Mouse (Mus musculus) right cerebral cortex, adult 18-20 months (tissue): ENCODE results near the gene Ceacam15.
"Not testable (repeated sequence)": the region's sequence is repeated elsewhere in the genome, so short reads cannot be mapped to it uniquely, and the experiment has no call there.

Experiments used
- DNase-seq: peaks from one replicate; pipeline ENCODE4 v3.0.0; 2022; ENCODE audit warnings: mixed read lengths

Ceacam15 gene

DNA sequence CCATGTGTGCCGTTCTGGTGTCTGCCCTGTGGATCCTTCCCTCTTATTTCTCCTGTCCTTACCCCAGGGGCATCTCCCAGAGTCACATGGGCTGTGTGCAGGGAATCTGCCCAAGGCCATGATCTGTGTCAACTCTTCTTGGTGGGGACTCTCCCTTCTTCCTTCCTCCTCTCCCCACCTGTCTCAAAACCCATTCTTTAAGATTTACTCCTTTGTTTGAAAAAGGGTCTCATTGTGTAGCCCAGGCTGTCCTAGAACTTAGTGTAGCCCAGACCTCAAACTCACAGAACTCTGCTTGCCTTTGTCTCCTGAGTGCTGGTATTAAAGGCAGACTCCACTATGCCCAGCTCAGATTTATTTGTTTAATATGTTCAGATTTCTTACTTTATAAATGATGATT is at the start of gene Ceacam15:
Gene Ceacam15 (minus strand): TSS at position 101 of the 400 bp plus-strand sequence.
- DNase-seq, result no peak

- DNase-seq, result not testable (repeated sequence)
Observed at GRCm38 (mm10) chr7:16722490-16722889, 47.0 kb upstream of the Ceacam15 start.

DNA sequence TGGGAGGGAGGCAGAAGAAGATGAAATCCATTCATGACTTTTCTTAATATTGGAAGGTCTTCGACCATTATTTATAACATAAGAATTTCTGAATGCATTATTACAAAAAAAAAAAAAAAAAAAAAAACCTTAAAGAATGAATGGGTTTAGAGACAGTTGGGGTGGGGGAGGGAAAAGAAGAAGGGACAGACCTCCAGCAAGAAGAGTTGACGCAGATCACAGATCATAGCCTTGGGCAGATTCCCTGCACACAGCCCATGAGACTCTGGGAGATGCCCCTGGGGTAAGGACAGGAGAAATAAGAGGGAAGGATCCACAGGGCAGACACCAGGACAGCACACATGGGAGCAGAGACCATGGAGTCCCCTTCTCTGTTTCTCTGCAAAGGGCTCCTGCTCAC is 46.1 kb upstream of the Ceacam15 start, which contains the start of gene Ceacam9:
Gene Ceacam9 (plus strand): TSS at position 301 of the 400 bp plus-strand sequence.
- DNase-seq, result no peak

- DNase-seq, result peak; percentile 23
Observed at GRCm38 (mm10) chr7:16716456-16717152, 41.1 kb upstream of the Ceacam15 start.

DNA sequence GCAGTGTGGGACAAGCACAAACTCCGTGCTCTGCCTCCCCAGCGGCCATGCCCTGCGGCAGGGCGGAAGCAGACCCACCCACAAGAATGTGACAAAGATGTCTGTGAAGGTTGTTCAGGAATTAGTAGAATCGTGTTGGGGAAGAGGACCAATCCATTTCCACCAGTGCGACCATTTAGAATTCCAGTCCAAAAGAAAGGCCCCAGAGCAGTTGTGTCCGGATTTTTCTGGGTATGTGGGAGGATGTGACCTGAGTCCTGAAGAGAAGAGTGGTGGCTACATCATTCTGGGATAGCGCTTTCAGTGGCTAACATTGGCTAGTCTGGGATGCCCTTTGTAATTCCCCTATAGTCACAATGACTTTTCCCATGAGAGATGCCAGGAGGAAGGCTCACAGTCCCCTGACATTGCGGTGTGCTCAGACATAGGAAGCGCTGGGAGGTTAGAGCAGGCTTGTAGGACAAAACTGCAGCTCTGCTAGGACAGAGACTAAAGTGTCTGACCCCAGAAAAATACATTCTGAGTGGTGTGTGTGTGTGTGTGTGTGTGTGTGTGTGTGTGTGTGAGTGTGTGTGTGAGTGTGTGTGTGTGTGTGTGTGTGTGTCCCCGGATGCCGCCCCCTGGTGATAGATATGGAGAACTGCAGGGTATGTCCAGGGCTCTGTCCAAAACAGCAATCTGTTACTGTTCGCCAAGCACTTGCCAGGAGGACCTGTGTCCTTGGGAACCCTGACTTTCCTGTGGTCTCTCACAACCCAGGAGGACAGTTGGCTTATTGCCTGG is 37.3 kb upstream of the Ceacam15 start:
- DNase-seq, result no peak

DNA sequence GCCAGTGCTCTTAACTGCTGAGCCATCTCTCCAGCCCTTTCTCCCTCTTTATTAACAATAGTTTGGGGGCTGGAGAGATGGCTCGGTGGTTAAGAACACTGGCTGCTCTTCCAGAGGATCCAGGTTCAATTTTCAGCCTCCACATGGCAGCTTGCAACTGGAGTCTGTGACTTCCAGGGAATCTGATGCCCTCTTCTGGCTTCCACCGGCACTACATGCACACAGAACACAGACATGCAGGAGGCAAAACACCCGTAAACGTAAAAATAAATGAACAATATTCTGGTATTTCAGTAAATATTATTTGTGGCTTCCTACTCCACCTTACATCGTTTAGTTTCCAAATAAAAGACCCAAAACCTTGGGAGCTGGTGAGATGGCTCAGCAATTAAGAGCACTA is 35.1 kb upstream of the Ceacam15 start:
- no peak for DNase-seq

GRCm38 (mm10) chr7:16708244-16708643 is 32.7 kb upstream of the Ceacam15 start:
- no peak for DNase-seq

GRCm38 (mm10) chr7:16706385-16706784 is 30.9 kb upstream of the Ceacam15 start:
- DNase-seq, result peak; percentile 77

- no peak for DNase-seq
Observed at GRCm38 (mm10) chr7:16700583-16700982, 25.1 kb upstream of the Ceacam15 start.

DNA sequence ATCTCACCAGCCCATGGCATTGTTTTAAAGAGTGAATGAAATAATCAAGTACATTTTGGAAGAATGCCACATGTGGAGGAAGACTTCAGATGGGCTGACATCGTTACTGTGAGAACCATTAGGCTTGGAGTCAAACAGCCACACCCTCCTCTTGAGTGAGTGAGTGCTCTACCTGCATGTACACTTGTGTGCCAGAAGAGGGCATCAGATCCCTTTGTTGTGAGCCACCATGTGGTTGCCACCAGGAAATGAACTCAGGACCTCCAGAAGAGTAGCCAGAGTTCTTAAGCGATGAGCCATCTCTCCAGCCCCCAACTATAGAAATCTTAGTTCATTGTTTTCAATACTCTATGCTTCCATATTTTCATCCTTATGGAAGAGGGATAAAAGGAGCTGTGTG is 23.5 kb upstream of the Ceacam15 start:
- DNase-seq, result no peak

GRCm38 (mm10) chr7:16695025-16695424 is 19.5 kb upstream of the Ceacam15 start:
- DNase-seq, result no peak

- no peak for DNase-seq
Observed at GRCm38 (mm10) chr7:16689196-16689595, 13.7 kb upstream of the Ceacam15 start.

DNA sequence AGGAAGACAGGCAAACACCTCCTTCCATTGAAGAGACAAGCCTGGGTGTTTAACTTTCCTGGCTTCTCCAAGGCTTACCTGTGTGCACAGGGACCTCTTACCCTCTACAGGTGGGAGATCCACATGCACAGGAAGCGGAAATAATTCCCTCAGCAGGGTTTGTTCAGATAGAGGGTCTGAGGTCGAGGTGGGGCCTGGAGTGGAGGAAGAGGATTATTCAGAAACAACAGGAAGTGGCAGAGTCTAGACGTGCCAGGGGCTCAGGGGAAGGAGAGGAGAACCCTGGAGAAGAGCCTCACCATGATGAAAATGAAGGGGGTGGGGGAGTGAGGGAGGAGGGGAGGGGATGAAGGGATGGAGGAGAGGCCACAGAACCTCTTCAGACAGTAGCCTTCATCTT is 4.7 kb upstream of the Ceacam15 start:
- not testable (repeated sequence) for DNase-seq

- not testable (repeated sequence) for DNase-seq
Observed at GRCm38 (mm10) chr7:16674699-16675098, 806 bp downstream of the Ceacam15 start.

DNA sequence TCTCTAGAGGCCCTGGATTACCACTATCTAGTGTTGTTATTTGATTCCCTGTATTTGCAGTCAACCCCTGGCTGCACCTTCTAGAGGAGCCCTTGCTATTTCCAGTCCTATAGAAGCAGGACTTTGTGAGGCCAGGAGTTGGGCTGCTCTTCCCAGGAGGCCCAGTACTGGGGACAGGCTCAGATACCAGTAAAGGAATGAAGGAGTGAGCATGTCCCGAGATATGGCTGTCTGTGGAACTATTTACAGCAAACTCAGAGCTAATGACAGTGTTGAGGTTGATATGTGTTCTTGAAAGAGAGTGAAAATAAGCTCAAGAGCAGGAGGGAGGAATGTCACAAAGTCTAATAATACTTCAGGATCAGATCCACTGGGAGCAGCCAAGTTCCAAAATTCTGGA is 1.7 kb downstream of the Ceacam15 start:
- no peak for DNase-seq

- DNase-seq, result not testable (repeated sequence)
Observed at GRCm38 (mm10) chr7:16668331-16668930, 7.1 kb downstream of the Ceacam15 start.

GRCm38 (mm10) chr7:16644260-16644659 is 31.2 kb downstream of the Ceacam15 start:
- DNase-seq, result no peak

DNA sequence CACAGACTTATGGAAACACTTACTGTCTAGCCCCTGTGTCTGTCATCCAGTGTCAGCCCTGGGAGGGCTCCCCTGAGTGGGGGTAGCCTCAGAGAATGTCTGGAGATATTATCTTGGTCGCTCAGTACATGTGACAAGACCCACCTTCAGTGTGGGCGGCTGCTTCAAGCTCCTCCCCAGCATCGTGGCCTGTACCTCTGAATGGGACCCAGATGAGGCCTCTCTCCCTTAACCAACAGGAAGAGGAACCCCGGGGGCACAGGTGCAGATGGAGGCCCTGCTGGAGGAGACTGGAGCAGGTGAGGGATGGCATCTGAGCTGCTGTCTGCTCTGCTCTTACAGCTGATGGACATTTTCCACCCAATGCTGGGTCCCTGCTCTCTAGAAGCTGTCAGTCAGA is 32.4 kb downstream of the Ceacam15 start:
- not testable (repeated sequence) for DNase-seq

DNA sequence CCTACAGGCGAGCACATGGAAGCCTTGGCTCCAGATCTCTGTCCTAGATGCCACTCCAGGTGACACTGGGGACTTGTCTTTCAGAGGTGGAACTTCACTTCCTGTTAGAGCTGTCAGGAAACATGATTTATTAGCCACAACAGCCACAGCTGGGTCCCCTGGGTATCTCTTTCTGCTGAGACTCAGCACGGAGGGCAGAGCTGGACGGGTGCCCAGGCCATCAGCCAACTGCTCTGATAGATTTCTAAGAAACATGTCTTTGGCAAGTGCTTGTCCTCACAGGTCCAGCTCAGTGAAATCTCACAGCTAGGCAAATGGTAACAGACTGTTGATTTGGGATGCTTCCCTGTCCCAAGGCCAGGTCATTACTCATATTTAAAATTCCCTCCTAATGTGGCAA is 36.5 kb downstream of the Ceacam15 start:
- DNase-seq, result no peak

DNA sequence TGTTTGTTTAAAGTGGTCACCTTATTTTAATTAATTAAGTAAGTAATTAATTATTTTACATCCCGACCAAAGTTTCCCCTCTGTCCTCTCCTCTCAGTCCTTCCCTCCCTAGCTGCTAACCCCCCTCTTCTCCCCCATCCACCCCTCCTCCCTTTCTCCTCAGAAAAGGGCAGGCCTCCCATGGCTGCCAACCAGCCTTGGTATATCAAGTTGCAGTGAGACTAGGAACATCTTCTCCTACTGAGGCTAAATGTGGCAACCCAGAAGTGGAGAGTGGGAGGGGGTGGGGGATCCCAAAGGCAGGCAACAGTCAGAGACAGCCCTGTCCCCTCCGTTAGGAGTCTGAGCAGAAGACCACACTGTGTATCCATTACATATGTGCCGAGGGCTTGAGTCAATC is 40.4 kb downstream of the Ceacam15 start:
- DNase-seq, result no peak

DNA sequence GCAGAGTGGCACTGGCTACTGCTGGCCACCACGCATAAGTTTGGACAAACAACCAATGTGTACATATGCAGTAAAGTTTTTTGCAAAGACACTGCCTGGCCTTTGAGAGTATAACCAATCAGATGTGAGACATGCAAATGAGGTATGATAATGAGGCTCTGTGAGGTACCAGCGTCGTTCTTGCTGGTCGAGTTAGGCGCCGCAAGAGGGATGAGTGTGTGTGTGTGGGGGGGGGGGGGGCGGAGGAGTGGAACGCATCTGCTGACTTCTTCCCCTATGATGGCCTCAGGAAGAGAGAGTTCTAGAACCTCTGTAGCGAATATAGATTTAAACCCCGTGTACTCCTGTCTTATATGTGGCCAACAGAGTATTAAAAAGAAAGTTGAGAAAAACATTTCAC is 41.6 kb downstream of the Ceacam15 start:
- DNase-seq, result not testable (repeated sequence)

DNA sequence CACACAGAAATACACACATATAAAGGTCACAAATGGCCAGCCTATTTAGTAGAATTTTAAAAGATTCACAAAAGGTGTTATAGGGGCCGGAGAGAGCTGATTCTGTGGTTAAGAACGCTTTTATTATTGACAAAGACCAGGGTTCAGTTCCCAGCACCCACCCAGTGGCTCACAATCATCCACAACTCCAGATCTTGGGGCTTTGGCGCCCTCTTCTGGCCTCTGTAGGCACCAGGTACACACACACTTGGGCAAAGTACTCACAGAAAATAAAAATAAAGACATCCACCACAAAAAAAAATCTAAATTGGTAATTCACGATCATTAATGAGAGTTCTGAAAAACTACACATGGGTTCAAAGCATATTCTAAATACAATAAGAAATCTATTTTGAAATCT is 43.6 kb downstream of the Ceacam15 start:
- no peak for DNase-seq

DNA sequence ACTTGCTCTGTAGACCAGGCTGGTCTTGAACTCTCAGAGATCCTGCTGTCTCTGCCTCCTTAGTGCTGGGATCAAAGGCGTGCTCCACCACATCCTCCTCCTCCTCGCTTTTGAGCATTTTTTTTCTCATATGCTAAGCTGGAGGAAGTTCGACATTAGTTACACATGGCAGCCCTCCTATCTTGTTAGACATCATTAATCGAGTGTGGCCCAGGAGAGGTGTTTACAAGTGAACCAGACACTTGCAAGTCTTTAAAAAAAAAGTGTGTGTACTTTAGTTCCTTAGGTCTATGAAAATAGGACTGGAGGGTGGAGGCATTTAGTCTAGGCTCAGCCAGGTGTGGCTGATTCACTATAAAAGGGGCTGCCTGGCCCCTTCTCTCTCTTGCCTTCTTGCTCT is 44.5 kb downstream of the Ceacam15 start:
- DNase-seq, result no peak
